Mouse (Mus musculus): Measurements from ENCODE around the gene Lkaaear1. TPM values are rescaled to one million over a fixed set of nuclear protein-coding genes. Genes with fewer than 3 reads are reported as not detected.

Gene Lkaaear1
- total RNA-seq, 4 experiments from 2014 or later, result not detected

DNA sequence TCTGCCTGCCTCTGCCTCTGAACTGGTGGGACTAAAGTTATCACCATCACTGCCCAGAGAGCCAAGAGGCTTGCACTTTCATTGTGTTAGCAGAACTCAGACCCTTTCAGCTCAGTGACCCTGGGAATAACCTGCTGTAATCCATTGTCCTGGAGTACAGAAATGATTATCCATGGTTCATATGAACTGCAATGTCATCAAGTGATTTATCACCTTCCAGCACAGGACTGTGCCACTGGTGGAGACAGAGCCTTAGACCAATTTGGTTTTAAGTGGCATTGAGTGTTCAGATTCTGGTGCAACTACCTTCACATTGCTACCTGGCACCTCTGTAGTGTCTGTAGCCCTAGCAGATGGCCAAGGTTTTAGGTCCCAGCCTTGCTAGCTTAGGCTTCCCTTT lies 45.2 kb downstream of the Lkaaear1 start:
- DNase-seq, result no peak

DNA sequence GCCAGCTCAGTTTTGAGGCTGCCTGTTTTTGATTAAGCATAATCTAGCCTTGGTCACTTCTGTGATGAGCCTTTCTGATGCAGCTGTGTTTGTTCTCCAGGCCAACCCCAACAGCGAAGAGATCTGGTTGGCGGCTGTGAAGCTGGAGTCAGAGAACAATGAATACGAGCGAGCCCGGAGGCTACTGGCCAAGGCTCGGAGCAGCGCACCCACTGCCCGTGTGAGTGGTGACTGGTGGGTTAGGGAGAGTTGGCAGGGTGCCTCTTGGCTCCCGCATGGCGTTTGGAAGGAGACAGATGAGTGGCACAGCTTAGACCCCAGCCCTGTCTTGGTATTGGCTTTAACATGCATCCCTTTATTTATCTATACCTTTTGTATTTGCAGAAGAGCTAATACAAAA lies 49.3 kb downstream of the Lkaaear1 start:
- no peak for DNase-seq

Other genes starting within 250 kb of the Lkaaear1 start
- 10 to 100 TPM; 14.0 to 25.1 (median 17.7) TPM for gene Zbtb46, start 239.0 kb downstream of the Lkaaear1 start, total RNA-seq (2022)
- not detected for gene Abhd16b, start 205.2 kb downstream of the Lkaaear1 start, total RNA-seq (2022)
- gene Tpd52l2, start 201.3 kb downstream of the Lkaaear1 start, total RNA-seq (2022), result 100 to 1,000 TPM; 117 to 138 (median 127) TPM
- 100 to 1,000 TPM; 105 to 115 (median 108) TPM for gene Dnajc5, start 178.0 kb downstream of the Lkaaear1 start, total RNA-seq (2022)
- 100 to 1,000 TPM in 3 of 4 experiments, 10 to 100 TPM in 1; 94.3 to 171 (median 118) TPM for gene Uckl1, start 113.5 kb downstream of the Lkaaear1 start, total RNA-seq (2022)
- gene Prpf6, start 106.6 kb downstream of the Lkaaear1 start, total RNA-seq (2022), result 10 to 100 TPM; 69.0 to 85.2 (median 76.4) TPM
- 100 to 1,000 TPM in 2 of 4 experiments, 10 to 100 TPM in 2; 52.3 to 113 (median 89.3) TPM for gene Zfp512b, start 105.6 kb downstream of the Lkaaear1 start, total RNA-seq (2022)
- gene Samd10, start 99.2 kb downstream of the Lkaaear1 start, total RNA-seq (2022), result 10 to 100 TPM; 16.1 to 33.3 (median 21.8) TPM
- gene Gm29797, start 41.4 kb downstream of the Lkaaear1 start, total RNA-seq (2022), result under 1 TPM in 1 of 4 experiments, not detected in 3; 0.38 TPM
- 10 to 100 TPM; 19.1 to 36.7 (median 32.9) TPM for gene Sox18, start 26.8 kb downstream of the Lkaaear1 start, total RNA-seq (2022)
- 10 to 100 TPM in 2 of 4 experiments, 1 to 10 TPM in 2; 6.6 to 16.4 (median 11.4) TPM for gene Tcea2, start 18.1 kb downstream of the Lkaaear1 start, total RNA-seq (2022)
- 10 to 100 TPM; 23.7 to 26.0 (median 25.3) TPM for gene Rgs19, start 4.5 kb downstream of the Lkaaear1 start, total RNA-seq (2022)
- 1 to 10 TPM; 2.3 to 5.9 (median 4.8) TPM for gene Oprl1, start 16.6 kb upstream of the Lkaaear1 start, total RNA-seq (2022)
- 1 to 10 TPM; 3.0 to 9.3 (median 6.4) TPM for gene Myt1, start 64.9 kb upstream of the Lkaaear1 start, total RNA-seq (2022)
- 100 to 1,000 TPM in 2 of 4 experiments, 10 to 100 TPM in 2; 87.3 to 104 (median 99.9) TPM for gene Pcmtd2, start 139.4 kb upstream of the Lkaaear1 start, total RNA-seq (2022)
- 10 to 100 TPM; 18.3 to 24.6 (median 22.7) TPM for gene Polr3k, start 165.9 kb upstream of the Lkaaear1 start, total RNA-seq (2022)